Mouse (Mus musculus) kidney, postnatal 10 days (tissue): ENCODE data around the gene Mad1l1.

Experiments
- DNase-seq: peaks from one replicate; pipeline ENCODE4 v3.0.0; 2021; ENCODE audit warnings: mixed read lengths

The Mad1l1 gene

GRCm38 (mm10) chr5:140035641-140036040 lies 285.7 kb downstream of the Mad1l1 start:
- DNase-seq = no peak

DNA sequence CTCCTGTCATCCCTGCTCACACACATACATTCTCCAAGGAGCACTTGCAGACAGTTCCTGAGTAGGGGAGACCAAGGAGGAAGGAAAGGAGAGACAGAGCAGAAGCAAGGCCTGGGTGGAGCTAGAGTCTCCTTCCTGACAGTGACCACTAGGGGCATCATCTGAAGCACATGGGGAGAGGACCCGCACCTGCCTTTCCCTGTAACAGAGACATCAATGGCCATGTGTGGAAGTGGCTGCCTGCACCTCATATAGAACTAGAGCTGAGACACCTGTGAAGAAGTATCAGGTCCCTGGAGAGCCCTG lies 286.4 kb downstream of the Mad1l1 start:
- DNase-seq = no peak

GRCm38 (mm10) chr5:140034300-140035024 lies 286.9 kb downstream of the Mad1l1 start:
- peak; percentile 33 for DNase-seq

GRCm38 (mm10) chr5:140026366-140026765 lies 295.0 kb downstream of the Mad1l1 start:
- no peak for DNase-seq

- DNase-seq = no peak
Measured at GRCm38 (mm10) chr5:140025301-140025700, 296.1 kb downstream of the Mad1l1 start.

DNA sequence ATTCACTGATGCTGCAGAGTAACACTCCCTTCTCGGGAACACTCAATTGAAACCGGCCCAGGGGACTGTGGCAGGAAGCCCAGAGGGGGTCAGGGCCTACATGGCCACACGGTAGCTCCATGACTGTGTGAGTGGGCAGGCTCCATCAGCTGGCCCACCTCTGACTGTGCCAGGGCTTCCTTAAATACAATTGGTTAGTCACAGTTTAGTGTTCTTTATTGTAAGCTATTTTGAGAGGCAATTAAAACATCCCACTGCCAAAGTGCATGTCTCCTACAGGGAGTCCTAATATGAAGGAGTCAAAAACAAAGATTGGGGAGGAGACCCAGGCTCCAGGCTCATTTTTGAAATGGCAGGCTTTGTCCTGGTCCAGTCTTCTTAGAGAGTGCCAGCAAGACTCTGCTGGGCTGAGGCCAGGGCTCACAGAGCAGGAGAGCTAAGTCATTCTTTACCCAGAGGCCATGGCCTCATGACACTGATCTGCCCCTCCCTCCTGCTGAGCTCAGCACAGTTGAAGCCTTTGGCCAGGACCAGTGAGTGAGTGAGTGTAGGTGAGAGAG lies 297.3 kb downstream of the Mad1l1 start:
- peak; percentile 75 for DNase-seq

GRCm38 (mm10) chr5:140022861-140023260 lies 298.5 kb downstream of the Mad1l1 start:
- DNase-seq = no peak

GRCm38 (mm10) chr5:140021755-140022154 lies 299.6 kb downstream of the Mad1l1 start:
- DNase-seq = no peak

DNA sequence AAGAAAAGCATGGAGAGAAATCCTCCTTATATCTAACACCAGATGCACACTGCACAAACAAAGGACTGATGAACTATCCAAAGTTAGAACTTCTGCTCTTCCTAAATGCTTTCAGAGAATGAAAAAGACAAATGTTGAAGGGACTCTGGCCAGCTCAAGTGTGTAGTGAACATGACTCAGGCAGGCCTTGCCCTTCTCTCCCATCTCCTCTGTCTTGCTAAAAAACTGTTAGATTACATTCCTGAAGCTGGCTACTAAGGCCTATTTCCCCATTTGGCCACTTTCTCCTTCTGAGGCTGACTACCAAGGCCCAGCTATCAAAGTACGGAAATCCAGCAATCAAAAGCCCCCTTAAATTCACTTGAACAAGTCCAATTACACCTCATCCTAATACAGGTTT lies 301.7 kb downstream of the Mad1l1 start:
- no peak for DNase-seq

DNA sequence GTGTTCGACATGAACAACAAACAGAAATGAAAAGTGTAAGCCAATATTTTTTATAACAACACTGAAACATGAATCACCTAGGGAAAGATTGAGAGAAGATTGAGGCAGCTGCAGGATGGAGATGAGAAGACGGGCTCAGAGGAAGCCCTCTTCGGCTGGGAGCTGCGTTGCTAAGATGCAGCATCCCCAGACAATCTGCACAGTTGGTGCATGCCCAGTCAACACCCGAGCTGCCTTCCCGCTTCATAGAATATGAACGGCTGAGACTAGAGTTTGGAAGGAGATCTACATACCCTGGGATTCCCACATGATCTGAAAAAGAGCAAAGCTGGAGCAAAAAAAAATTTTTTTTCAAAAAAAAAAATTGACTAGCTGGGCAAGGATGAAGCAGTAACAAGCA lies 302.6 kb downstream of the Mad1l1 start:
- DNase-seq = no peak

- no peak for DNase-seq
Measured at GRCm38 (mm10) chr5:140016896-140017295, 304.5 kb downstream of the Mad1l1 start.

- DNase-seq = no peak
Measured at GRCm38 (mm10) chr5:140013652-140014051, 307.7 kb downstream of the Mad1l1 start.

GRCm38 (mm10) chr5:140012286-140012967 lies 308.9 kb downstream of the Mad1l1 start:
- DNase-seq = no peak

DNA sequence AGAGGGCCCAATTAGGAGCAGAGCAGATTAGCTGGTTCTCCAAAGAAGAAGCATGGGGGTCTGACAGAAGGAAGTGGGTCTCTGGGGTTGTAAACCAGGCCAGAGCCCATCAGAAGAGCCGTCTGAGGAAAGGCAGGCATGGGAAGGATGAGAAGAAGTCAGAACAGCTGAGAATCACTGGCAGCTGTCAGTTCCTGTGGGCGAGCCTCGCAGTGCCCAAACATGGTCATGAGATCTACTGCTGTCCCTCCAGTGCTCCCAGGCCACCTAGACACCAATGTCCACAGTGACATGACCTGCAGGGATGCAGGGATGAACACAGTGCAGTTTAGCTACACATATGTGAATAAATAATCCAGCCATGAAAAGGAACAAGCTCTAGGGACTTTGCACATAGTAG lies 310.9 kb downstream of the Mad1l1 start:
- no peak for DNase-seq

DNA sequence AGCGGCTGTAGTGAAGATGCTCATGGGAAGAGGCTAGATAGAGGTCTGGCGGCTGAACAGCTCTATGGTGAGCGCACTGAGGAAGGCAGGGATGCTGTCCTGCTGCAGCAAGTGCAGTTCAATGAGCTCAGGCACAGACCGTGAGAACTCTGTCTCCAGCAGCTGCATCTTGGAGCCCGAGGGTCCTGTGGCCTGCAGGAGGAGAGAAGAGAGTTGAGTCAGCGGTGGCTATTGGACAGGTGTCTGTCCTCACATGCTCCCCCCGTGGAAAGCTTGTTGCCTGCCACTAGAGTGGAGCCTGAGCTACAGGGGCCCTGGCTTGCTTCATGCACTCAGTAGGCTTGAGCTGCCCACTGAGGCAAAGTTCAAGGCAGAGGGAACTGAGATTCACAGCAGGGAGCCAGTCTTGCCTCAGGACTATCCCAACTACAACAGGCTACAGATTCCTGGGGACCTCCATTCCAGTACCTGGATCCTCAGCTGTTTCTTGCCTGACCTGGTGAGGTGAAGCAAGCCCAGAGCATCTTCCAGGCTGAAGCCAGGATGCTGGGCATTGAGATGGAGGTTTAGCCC lies 312.2 kb downstream of the Mad1l1 start:
- no peak for DNase-seq

DNA sequence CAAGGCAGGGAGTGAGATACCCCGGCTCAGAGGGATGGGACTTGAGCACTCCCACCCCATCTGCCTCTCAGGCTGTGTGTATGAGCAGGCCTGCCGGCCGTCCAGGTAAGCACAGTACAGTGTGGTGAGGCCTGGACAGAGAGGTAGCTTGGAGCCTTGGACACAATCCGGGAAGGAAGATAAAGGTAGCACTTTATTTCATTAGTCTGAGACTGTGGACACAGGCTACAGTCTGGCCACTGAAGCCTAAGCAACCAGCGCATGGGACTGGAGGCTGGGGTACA lies 312.9 kb downstream of the Mad1l1 start:
- DNase-seq = no peak

DNA sequence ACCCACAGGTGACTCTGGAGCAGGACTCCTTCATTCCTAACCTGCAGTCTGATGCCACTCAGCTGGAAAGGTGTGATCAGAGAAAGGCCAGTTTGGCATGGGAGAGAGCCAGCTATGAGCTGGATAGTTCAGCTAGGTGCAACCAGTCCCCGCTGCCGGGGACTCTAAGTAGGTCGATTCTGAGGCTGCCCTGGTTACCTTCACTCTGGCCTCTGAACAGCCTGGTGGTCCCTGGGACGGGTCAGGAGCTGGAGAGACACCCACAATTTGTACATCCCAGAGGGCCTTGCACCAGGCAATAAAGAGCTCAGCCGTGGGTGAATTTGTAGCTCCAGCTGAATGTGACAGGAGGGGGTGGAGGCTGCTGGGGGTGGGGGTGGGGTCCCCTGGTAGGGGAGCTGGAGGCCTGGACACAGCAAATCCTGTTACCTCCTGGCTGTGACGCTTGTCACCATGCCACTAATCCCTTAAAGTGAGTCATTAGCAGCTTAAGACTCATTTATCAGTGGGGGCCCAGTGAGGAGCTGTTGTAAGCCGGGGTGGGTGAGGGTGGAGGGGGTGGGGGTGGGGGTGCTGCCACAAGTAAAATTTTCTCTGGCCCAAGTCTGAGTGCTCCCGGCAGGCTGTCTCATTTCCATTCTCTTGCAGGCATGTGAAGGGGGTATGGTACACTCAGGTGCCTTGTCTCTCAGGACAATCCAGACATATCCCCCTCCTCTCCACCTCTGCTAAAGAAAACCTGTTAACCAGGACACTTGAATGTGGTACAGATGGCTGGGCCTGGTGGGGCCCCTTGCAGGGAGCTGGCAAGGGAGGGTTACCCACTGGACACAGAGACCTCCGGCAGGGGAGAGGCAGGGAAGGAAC lies 313.5 kb downstream of the Mad1l1 start:
- no peak for DNase-seq

DNA sequence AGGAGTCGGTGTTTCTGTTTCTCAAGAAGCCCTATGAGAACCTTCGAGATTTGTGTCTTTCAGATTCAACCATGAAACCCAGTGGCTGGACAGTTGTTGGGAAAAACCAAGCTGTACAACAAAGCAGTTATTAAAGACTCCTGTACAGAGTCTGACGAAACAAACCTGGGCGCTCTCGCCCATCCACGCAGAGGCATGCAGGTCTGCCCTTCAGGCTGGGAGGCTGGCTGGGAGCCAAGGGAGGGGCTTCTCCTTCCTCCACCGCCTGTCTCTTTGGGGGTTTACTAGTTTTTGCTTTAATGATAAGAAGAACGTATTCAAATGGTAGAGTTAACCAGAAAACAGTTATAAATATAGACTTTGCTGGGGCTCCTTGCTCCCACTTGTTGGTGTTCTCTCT lies 314.5 kb downstream of the Mad1l1 start:
- no peak for DNase-seq

DNA sequence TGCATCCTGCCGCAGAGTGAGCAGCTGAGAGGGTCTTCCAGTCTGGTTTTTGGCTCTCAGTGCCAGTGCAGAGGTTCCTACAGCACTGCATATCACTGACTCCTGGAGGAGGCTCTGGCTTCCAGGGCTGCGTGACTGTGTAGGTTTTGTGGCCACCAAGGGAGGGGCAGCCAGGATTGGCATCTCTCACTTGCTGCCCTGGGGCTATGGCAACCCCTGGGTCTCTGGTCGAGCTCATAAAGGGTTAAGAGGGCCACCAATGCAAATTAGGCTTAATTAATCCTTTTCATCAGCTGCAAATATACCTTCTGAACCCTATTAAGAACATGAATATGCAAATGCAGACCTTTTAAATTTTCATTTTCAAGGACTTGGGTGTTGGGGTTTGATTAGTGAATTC lies 318.8 kb downstream of the Mad1l1 start:
- no peak for DNase-seq

- DNase-seq = peak; percentile 26
Measured at GRCm38 (mm10) chr5:139998916-139999315, 322.4 kb downstream of the Mad1l1 start.

DNA sequence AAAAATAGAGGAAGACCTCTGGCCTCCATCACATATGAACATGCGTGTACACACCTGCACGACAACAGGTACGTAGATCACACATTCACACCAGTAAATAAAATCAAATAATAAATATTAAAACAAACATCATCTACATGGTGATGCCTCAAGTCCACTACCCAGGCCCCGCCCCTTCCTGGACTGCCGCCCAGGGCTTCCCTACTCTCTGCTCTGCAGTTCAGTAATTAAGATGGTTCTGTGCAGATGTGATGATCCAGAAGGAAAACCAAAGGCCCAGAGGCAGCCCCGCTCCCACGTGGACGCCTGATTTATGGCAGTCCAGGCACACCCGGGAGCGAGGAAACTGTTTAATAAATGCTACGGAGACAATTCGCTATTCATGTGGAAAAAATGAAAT lies 323.0 kb downstream of the Mad1l1 start:
- peak; percentile 85 for DNase-seq

- no peak for DNase-seq
Measured at GRCm38 (mm10) chr5:139991531-139991930, 329.8 kb downstream of the Mad1l1 start.

GRCm38 (mm10) chr5:139985073-139985746 lies 336.1 kb downstream of the Mad1l1 start:
- DNase-seq = no peak
